Mouse (Mus musculus): ENCODE results near the gene Ankfy1.

GRCm38 (mm10) chr11:72664641-72665040, 25.2 kb upstream of the Ankfy1 start:
- TF ChIP-seq CTCF (IDR thresholded peaks at IDR 0.05; ENCODE audit: insufficient read depth, low read depth, low read length) (no peak), POLR2A (IDR thresholded peaks at IDR 0.05; ENCODE audit: insufficient read depth, low read depth, low read length) (no peak)

Data from olfactory bulb, adult 2 months (tissue).